Mouse (Mus musculus) stomach, embryonic 14.5 days (tissue): ENCODE data around the gene Tspear. TPM values are rescaled to one million over a fixed set of nuclear protein-coding genes. Genes with fewer than 3 reads are reported as not detected.

Experiments
- ATAC-seq: fragments of 200-750 bp; cut with Nextera tagmentation; 2 replicates; pipeline ENCODE4 v1.8.0; 2017; ENCODE audit warnings: low read depth, moderate TSS enrichment; ENCODE audit not compliant: insufficient number of reproducible peaks, insufficient read depth, low FRiP score
- H3K27ac ChIP-seq: fragments of 300-500 bp; sonication (generic); 2 replicates; pipeline ENCODE4 v1.5.1; 2014; ENCODE audit warnings: mild to moderate bottlenecking, low read length, moderate library complexity, mixed read lengths
- H3K27me3 ChIP-seq: fragments of 300-500 bp; sonication (generic); 2 replicates; pipeline ENCODE4 v1.6.1; 2014; ENCODE audit warnings: low read length, control low read depth, mixed read lengths; ENCODE audit not compliant: control insufficient read depth, insufficient read depth
- H3K36me3 ChIP-seq: fragments of 300-500 bp; sonication (generic); 2 replicates; pipeline ENCODE4 v1.6.1; 2014; ENCODE audit warnings: mild to moderate bottlenecking, control low read depth, low read length, moderate library complexity, mixed read lengths; ENCODE audit not compliant: control insufficient read depth, insufficient read depth
- H3K4me1 ChIP-seq: fragments of 300-500 bp; sonication (generic); 2 replicates; pipeline ENCODE4 v1.6.1; 2014; ENCODE audit warnings: low read length, control low read depth, mixed read lengths; ENCODE audit not compliant: control insufficient read depth, insufficient read depth
- H3K4me2 ChIP-seq: fragments of 300-500 bp; sonication (generic); replicated peaks from 2 replicates; pipeline ENCODE4 v1.6.1; 2014; ENCODE audit warnings: low read depth, low read length, control low read depth
- H3K4me3 ChIP-seq: fragments of 300-500 bp; sonication (generic); 2 replicates; pipeline ENCODE4 v1.5.1; 2014; ENCODE audit warnings: low read depth, low read length, control low read depth
- H3K9ac ChIP-seq: fragments of 300-500 bp; sonication (generic); replicated peaks from 2 replicates; pipeline ENCODE4 v1.6.1; 2014; ENCODE audit warnings: low read depth, mild to moderate bottlenecking, control low read depth, low read length, moderate library complexity, mixed read lengths
- H3K9me3 ChIP-seq: fragments of 300-500 bp; sonication (generic); 2 replicates; pipeline ENCODE4 v1.6.1; 2016; ENCODE audit warnings: low read depth, low read length, control low read depth; ENCODE audit not compliant: control insufficient read depth
- WGBS: fragments of 180-500 bp; shearing (Covaris S2); extraction: QIAGEN DNeasy Blood & Tissue Kit; methylation state at CpG from one replicate; pipeline ENCODE4 v1.1.7; 2014; 5-methylcytosine and 5-hydroxymethylcytosine counted together
- microRNA counts: library from miRNA; unstranded; fragments of <30 nt; microRNA quantifications from one replicate; lab custom pipeline; 2016
- microRNA-seq: library from miRNA; unstranded; fragments of <30 nt; microRNA quantifications from one replicate; pipeline ENCODE4, GENCODE M21; 2016
- polyA plus RNA-seq: library from polyadenylated mRNA; unstranded; fragments of >200 nt; fragmentation: Nextera tagmentation; extraction: Ambion mirVana; gene quantifications from 2 replicates; pipeline ENCODE4 v1.2.1, GENCODE M21; 2014

Gene Tspear
- polyA plus RNA-seq, 1 experiment from 2014 or later = 0.71 TPM

DNA sequence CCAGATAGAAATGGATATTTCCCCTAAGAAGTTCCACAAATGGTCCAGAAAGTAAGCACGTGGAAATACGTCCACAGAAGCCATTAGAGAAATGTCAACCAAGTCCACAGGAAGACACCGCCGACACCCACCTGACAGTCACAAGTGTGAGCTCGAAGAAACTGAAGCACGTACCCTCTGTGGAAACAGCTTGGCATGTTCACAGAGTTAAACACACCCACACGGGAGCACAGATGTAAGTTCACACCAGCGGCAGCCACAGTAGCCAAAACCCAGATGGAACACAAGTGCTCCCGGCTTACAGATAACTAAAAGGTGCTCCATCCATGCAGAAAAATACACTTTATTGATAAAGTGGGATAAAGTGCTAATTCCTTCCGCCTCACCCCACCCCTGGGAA lies 241.0 kb downstream of the Tspear start:
- Histone ChIP-seq H3K4me3 (no peak overlapping the region), H3K4me1 (no peaks in the 10 kb centered on the region), H3K4me2 (no peak overlapping the region), H3K9ac (no peak overlapping the region), H3K27me3 (no peaks in the 10 kb centered on the region), H3K27ac (no peak overlapping the region), H3K36me3 (no peaks in the 10 kb centered on the region), H3K9me3 (no peaks in the 10 kb centered on the region)
- no peak for ATAC-seq
- WGBS = 82% methylated on average over 10 of the region's 10 CpGs

MicroRNA genes within 50 kb of the gene (microRNA counts, 519-probe panel; counts per million panel counts)
- microRNA mmu-miR-1930 (lab: Ali Mortazavi, UCI) = not detected

Small RNA genes lying within 50 kb of the gene (microRNA-seq; reads per million reads assigned to microRNA genes)
- 16.1 reads per million, percentile 25 among the genes with 10 or more reads in this experiment for gene Mir1930

Other genes with a start within 250 kb of the Tspear start
- 31.0 and 34.2 TPM in 2 replicates for gene Fam207a, start 170.8 kb upstream of the Tspear start, polyA plus RNA-seq
- 2.7 and 3.1 TPM in 2 replicates for gene Itgb2, start 156.3 kb upstream of the Tspear start, polyA plus RNA-seq
- 198 and 200 TPM in 2 replicates for gene Pttg1ip, start 104.8 kb upstream of the Tspear start, polyA plus RNA-seq
- gene Sumo3, start 80.5 kb upstream of the Tspear start, polyA plus RNA-seq = 324 and 346 TPM in 2 replicates
- 6.5 TPM in 1 of 2 replicates, not detected in the other for gene Gm49325, start 80.4 kb upstream of the Tspear start, polyA plus RNA-seq
- 41.5 and 44.3 TPM in 2 replicates for gene Ube2g2, start 64.3 kb upstream of the Tspear start, polyA plus RNA-seq
- gene Gm19402, start 4.2 kb downstream of the Tspear start, polyA plus RNA-seq = not detected in 2 replicates
- not detected in 2 replicates for gene Gm9508, start 10.7 kb downstream of the Tspear start, polyA plus RNA-seq
- not detected in 2 replicates for gene Gm10272, start 20.1 kb downstream of the Tspear start, polyA plus RNA-seq
- not detected in 2 replicates for gene Gm10024, start 24.9 kb downstream of the Tspear start, polyA plus RNA-seq
- gene Gm10142, start 29.2 kb downstream of the Tspear start, polyA plus RNA-seq = not detected in 2 replicates
- not detected in 2 replicates for gene Krtap12-1, start 34.0 kb downstream of the Tspear start, polyA plus RNA-seq
- gene Gm10100, start 39.9 kb downstream of the Tspear start, polyA plus RNA-seq = not detected in 2 replicates
- not detected in 2 replicates for gene Gm18596, start 56.1 kb downstream of the Tspear start, polyA plus RNA-seq
- gene Gm9736, start 64.8 kb downstream of the Tspear start, polyA plus RNA-seq = not detected in 2 replicates
- gene Gm3233, start 73.1 kb downstream of the Tspear start, polyA plus RNA-seq = not detected in 2 replicates
- not detected in 2 replicates for gene Gm3238, start 84.8 kb downstream of the Tspear start, polyA plus RNA-seq
- gene Gm7138, start 90.4 kb downstream of the Tspear start, polyA plus RNA-seq = not detected in 2 replicates
- gene Gm3250, start 96.0 kb downstream of the Tspear start, polyA plus RNA-seq = not detected in 2 replicates
- not detected in 2 replicates for gene Gm7137, start 101.6 kb downstream of the Tspear start, polyA plus RNA-seq
- not detected in 2 replicates for gene Gm9639, start 108.5 kb downstream of the Tspear start, polyA plus RNA-seq
- not detected in 2 replicates for gene Gm19668, start 112.6 kb downstream of the Tspear start, polyA plus RNA-seq
- not detected in 2 replicates for gene Gm9507, start 125.3 kb downstream of the Tspear start, polyA plus RNA-seq
- gene Gm2696, start 128.1 kb downstream of the Tspear start, polyA plus RNA-seq = not detected in 2 replicates
- gene Krtap10-4, start 140.5 kb downstream of the Tspear start, polyA plus RNA-seq = not detected in 2 replicates
- not detected in 2 replicates for gene Krtap10-10, start 149.4 kb downstream of the Tspear start, polyA plus RNA-seq
- gene Gm36176, start 160.2 kb downstream of the Tspear start, polyA plus RNA-seq = not detected in 2 replicates
- gene Gm10318, start 166.3 kb downstream of the Tspear start, polyA plus RNA-seq = not detected in 2 replicates
- not detected in 2 replicates for gene Gm3285, start 175.4 kb downstream of the Tspear start, polyA plus RNA-seq
- gene Lrrc3, start 216.0 kb downstream of the Tspear start, polyA plus RNA-seq = 5.4 and 6.7 TPM in 2 replicates